Mouse (Mus musculus) CH12.LX (cell line): ENCODE measurements around the gene Hist2h2ac. TPM values are rescaled to one million over a fixed set of nuclear protein-coding genes. Genes with fewer than 3 reads are reported as not detected.
"Not testable (repeated sequence)": the region's sequence is repeated elsewhere in the genome, so short reads cannot be mapped to it uniquely, and the experiment has no call there.

Source experiments
- DNase-seq: peaks from one replicate; pipeline ENCODE4 v3.0.0-alpha.2; 2013; ENCODE audit errors: extremely low read depth
- H3K27ac ChIP-seq: 2 replicates; pipeline ENCODE4 v1.5.1; 2012; ENCODE audit warnings: low read depth, mild to moderate bottlenecking, control low read depth, moderate library complexity; ENCODE audit not compliant: insufficient read depth
- H3K27me3 ChIP-seq: replicated peaks from 2 replicates; pipeline ENCODE3; 2012; ENCODE audit warnings: inconsistent platforms
- H3K36me3 ChIP-seq, 2 experiments: replicated peaks in 1 of 2; 2 replicates each; pipeline versions ENCODE3 to v1.6.1; 2012; ENCODE audit warnings: inconsistent platforms in 1 of 2, low read length in 1 of 2, mild to moderate bottlenecking in 1 of 2, mixed read lengths in 1 of 2, moderate library complexity in 1 of 2; ENCODE audit not compliant: control insufficient read depth in 1 of 2, insufficient read depth in 1 of 2
- H3K4me1 ChIP-seq, 2 experiments: 2 replicates each; pipeline ENCODE4 v1.6.1; 2012; ENCODE audit warnings: inconsistent platforms in 1 of 2, moderate library complexity in 1 of 2; ENCODE audit not compliant: insufficient read depth in 2 of 2, control insufficient read depth in 1 of 2
- H3K4me2 ChIP-seq: 2 replicates; pipeline ENCODE4 v1.6.1; 2012; ENCODE audit warnings: low read depth, mild to moderate bottlenecking, control low read depth; ENCODE audit not compliant: poor library complexity, insufficient read depth, severe bottlenecking
- H3K4me3 ChIP-seq, 3 experiments: fragments of 150-350 bp in 1 of 3; sonication (generic) in 1 of 3; replicated peaks in 1 of 3; 2 replicates each; pipeline versions ENCODE3 to v1.5.1; 2011 to 2012; ENCODE audit warnings: low read depth in 2 of 3, low read length in 2 of 3, mild to moderate bottlenecking in 2 of 3, moderate library complexity in 2 of 3, control low read depth in 1 of 3, improper control_type of control experiment in 1 of 3, inconsistent platforms in 1 of 3, mixed read lengths in 1 of 3; ENCODE audit not compliant: poor library complexity in 1 of 3
- H3K79me2 ChIP-seq: replicated peaks from 2 replicates; pipeline ENCODE4 v1.6.1; 2012; ENCODE audit warnings: mild to moderate bottlenecking, moderate library complexity; ENCODE audit not compliant: control insufficient read depth, poor library complexity, insufficient read depth, severe bottlenecking; ENCODE audit errors: extremely low read depth
- H3K9ac ChIP-seq: 2 replicates; pipeline ENCODE4 v1.6.1; 2012; ENCODE audit warnings: low read depth, mild to moderate bottlenecking, control low read depth, moderate library complexity; ENCODE audit not compliant: insufficient read depth
- H3K9me3 ChIP-seq: replicated peaks from 2 replicates; pipeline ENCODE3; 2012; ENCODE audit warnings: low read length, inconsistent platforms, mixed read lengths
- BHLHE40 ChIP-seq: IDR thresholded peaks from 2 replicates; pipeline ENCODE4 v1.6.1; 2011; ENCODE audit warnings: mild to moderate bottlenecking, low read depth, low read length, improper control_type of control experiment
- CHD1 ChIP-seq: IDR thresholded peaks from 2 replicates; pipeline ENCODE4 v1.6.1; 2012; ENCODE audit warnings: low read depth, low read length, improper control_type of control experiment, inconsistent platforms
- CHD2 ChIP-seq: IDR thresholded peaks from 2 replicates; pipeline ENCODE4 v1.6.1; 2011; ENCODE audit warnings: low read length, improper control_type of control experiment
- ELF1 ChIP-seq: IDR thresholded peaks from 2 replicates; pipeline ENCODE4 v1.6.1; 2014; ENCODE audit warnings: low read depth, mild to moderate bottlenecking, inconsistent platforms, low read length, improper control_type of control experiment
- EP300 ChIP-seq: IDR thresholded peaks from 2 replicates; pipeline ENCODE4 v1.6.1; 2011; ENCODE audit warnings: low read length, improper control_type of control experiment
- ETS1 ChIP-seq: conservative IDR thresholded peaks from 2 replicates; pipeline ENCODE4 v1.6.1; 2012; ENCODE audit warnings: low read depth, mild to moderate bottlenecking, inconsistent platforms, low read length, improper control_type of control experiment, moderate library complexity
- GABPA ChIP-seq: IDR thresholded peaks from 2 replicates; pipeline ENCODE4 v1.6.1; 2012; ENCODE audit warnings: low read depth, low read length, improper control_type of control experiment, inconsistent platforms; ENCODE audit not compliant: insufficient replicate concordance
- HCFC1 ChIP-seq: IDR thresholded peaks from 2 replicates; pipeline ENCODE4 v1.6.1; 2012; ENCODE audit warnings: low read depth, mild to moderate bottlenecking, inconsistent platforms, low read length, improper control_type of control experiment
- JUN ChIP-seq: IDR thresholded peaks from 2 replicates; pipeline ENCODE4 v1.6.1; 2011; ENCODE audit warnings: low read depth, mild to moderate bottlenecking, low read length, improper control_type of control experiment, moderate library complexity; ENCODE audit not compliant: insufficient read depth
- JUND ChIP-seq: conservative IDR thresholded peaks from 2 replicates; pipeline ENCODE4 v1.6.1; 2011; ENCODE audit warnings: low read depth, low read length, improper control_type of control experiment
- KAT2A ChIP-seq: IDR thresholded peaks from 2 replicates; pipeline ENCODE4 v1.6.1; 2012; ENCODE audit warnings: low read length, improper control_type of control experiment, inconsistent platforms; ENCODE audit not compliant: insufficient replicate concordance
- MAFK ChIP-seq: IDR thresholded peaks from 2 replicates; pipeline ENCODE4 v1.6.1; 2011; ENCODE audit warnings: low read length, improper control_type of control experiment; ENCODE audit not compliant: insufficient replicate concordance
- MAX ChIP-seq: IDR thresholded peaks from 2 replicates; pipeline ENCODE4 v1.6.1; 2011; ENCODE audit warnings: low read length, improper control_type of control experiment
- MAZ ChIP-seq: IDR thresholded peaks from 2 replicates; pipeline ENCODE4 v1.6.1; 2012; ENCODE audit warnings: low read depth, mild to moderate bottlenecking, inconsistent platforms, low read length, improper control_type of control experiment, moderate library complexity
- MEF2A ChIP-seq: IDR thresholded peaks from 2 replicates; pipeline ENCODE4 v1.6.1; 2014; ENCODE audit warnings: low read depth, mild to moderate bottlenecking, inconsistent platforms, low read length, improper control_type of control experiment, borderline replicate concordance
- MXI1 ChIP-seq: IDR thresholded peaks from 2 replicates; pipeline ENCODE4 v1.6.1; 2011; ENCODE audit warnings: mild to moderate bottlenecking, low read depth, low read length, improper control_type of control experiment
- MYC ChIP-seq: IDR thresholded peaks from 2 replicates; pipeline ENCODE4 v1.6.1; 2011; ENCODE audit warnings: low read depth, mild to moderate bottlenecking, improper control_type of control experiment, low read length
- NELFE ChIP-seq: IDR thresholded peaks from 2 replicates; pipeline ENCODE4 v1.6.1; 2011; ENCODE audit warnings: low read depth, low read length, improper control_type of control experiment
- POLR2A ChIP-seq: IDR thresholded peaks from 2 replicates; pipeline ENCODE4 v1.6.1; 2011; ENCODE audit warnings: low read depth, mild to moderate bottlenecking, improper control_type of control experiment, low read length
- POLR2AphosphoS2 ChIP-seq: IDR thresholded peaks from 2 replicates; pipeline ENCODE4 v1.6.1; 2011; ENCODE audit warnings: low read depth, low read length, improper control_type of control experiment
- RAD21 ChIP-seq: IDR thresholded peaks from 2 replicates; pipeline ENCODE4 v1.6.1; 2011; ENCODE audit warnings: low read depth, mild to moderate bottlenecking, low read length, improper control_type of control experiment, moderate library complexity
- RCOR1 ChIP-seq: conservative IDR thresholded peaks from 2 replicates; pipeline ENCODE4 v1.6.1; 2012; ENCODE audit warnings: low read depth, mild to moderate bottlenecking, inconsistent platforms, low read length, improper control_type of control experiment
- TBP ChIP-seq: conservative IDR thresholded peaks from 2 replicates; pipeline ENCODE4 v1.6.1; 2011; ENCODE audit warnings: low read depth, low read length, improper control_type of control experiment
- TCF12 ChIP-seq: IDR thresholded peaks from 2 replicates; pipeline ENCODE4 v1.6.1; 2014; ENCODE audit warnings: low read depth, mild to moderate bottlenecking, inconsistent platforms, low read length, improper control_type of control experiment
- USF1 ChIP-seq: IDR thresholded peaks from 2 replicates; pipeline ENCODE4 v1.6.1; 2014; ENCODE audit warnings: low read depth, mild to moderate bottlenecking, inconsistent platforms, low read length, improper control_type of control experiment
- USF2 ChIP-seq: conservative IDR thresholded peaks from 2 replicates; pipeline ENCODE4 v1.6.1; 2011; ENCODE audit warnings: low read depth, low read length, improper control_type of control experiment
- ZC3H11A ChIP-seq: IDR thresholded peaks from 2 replicates; pipeline ENCODE4 v1.6.1; 2012; ENCODE audit warnings: low read depth, mild to moderate bottlenecking, inconsistent platforms, low read length, improper control_type of control experiment
- ZKSCAN1 ChIP-seq: IDR thresholded peaks from 2 replicates; pipeline ENCODE4 v1.6.1; 2012; ENCODE audit warnings: low read depth, inconsistent platforms, low read length, improper control_type of control experiment, borderline replicate concordance
- ZMIZ1 ChIP-seq: IDR thresholded peaks from 2 replicates; pipeline ENCODE4 v1.6.1; 2012; ENCODE audit warnings: low read depth, mild to moderate bottlenecking, inconsistent platforms, low read length, improper control_type of control experiment
- ZNF384 ChIP-seq: IDR thresholded peaks from 2 replicates; pipeline ENCODE4 v1.6.1; 2012; ENCODE audit warnings: low read depth, low read length, improper control_type of control experiment, inconsistent platforms
- dilution Hi-C: fragments of 300-500 bp; cut with MboI; formaldehyde crosslinking; loops from 2 replicates; pipeline ENCODE4 v1.14.3; 2020; ENCODE audit warnings: low sequenced_read_pairs; ENCODE audit not compliant: extremely low pct_unique_long_range_greater_than_20kb, extremely low pct_ligation_motif_present
- in situ Hi-C: fragments of 300-500 bp; cut with MboI; formaldehyde crosslinking; loops from 3 replicates; pipeline ENCODE4 v1.14.3; 2019; ENCODE audit warnings: low sequenced_read_pairs, low pct_ligation_motif_present, low pct_unique_long_range_greater_than_20kb, mixed read lengths
- polyA plus RNA-seq: library from polyadenylated mRNA; unstranded; fragments of >175 nt; gene quantifications from 2 replicates; pipeline ENCODE4 v1.2.1, GENCODE M21; 2012; ENCODE audit warnings: low read depth; ENCODE audit not compliant: insufficient read length
- total RNA-seq, 2 experiments: library from RNA; depleted of rRNA; stranded (reverse); fragments of 300-350 nt in 1 of 2; fragments of >200 nt in 1 of 2; gene quantifications; 2 replicates each; pipeline ENCODE4 v1.2.3; 2012 to 2014

The Hist2h2ac gene
- total and polyA plus RNA-seq, 3 experiments, result 1.5 to 1,185 (median 53.9) TPM

DNA sequence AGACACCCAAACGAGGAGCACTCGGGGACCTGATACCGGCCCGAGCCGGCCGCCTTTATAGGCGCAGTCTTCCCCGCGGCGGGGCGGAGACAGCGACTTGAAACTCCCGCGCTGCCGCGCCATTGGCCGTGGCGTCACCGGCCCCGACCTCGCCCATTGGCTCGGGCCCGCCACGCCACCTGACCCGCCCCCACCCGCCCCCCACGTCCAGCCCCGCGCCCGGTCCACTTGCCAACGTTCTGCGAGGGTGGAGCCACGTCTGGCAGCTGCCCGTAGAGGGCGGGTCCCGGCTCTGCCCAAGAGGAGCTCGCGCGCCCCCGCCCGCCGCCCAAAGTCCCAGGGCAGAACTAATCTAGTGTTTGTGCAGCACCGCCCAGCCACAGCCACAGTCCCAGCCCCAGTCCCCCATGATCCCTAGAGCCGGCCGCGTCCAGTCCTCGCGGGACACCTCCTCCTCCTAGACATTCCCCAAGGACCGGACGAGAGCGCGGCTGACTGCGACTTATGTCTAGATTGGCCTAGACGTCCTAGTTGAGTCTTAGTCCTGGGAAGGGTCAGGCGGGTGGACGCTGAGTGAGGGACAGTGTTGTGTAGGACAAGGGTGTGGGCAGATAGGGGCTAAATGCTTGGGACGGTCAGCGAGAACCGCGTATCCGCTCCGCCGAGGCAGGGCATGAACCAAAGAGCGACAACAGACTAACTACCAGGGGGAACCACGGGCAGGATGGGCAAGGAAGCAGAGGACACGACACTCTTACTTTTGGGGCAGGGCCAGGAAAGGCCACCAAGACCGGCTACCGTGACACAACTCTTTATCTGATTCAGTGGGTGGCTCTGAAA lies 18.5 kb upstream of the Hist2h2ac start, which contains the start of gene Hist2h3c2:
Gene Hist2h3c2 (minus strand): TSS at position 174 of the 840 bp plus-strand sequence.
- DNase-seq, H3K36me3 ChIP-seq, dilution Hi-C loops, H3K79me2 ChIP-seq, H3K9me3 ChIP-seq, H3K27me3 ChIP-seq, in situ Hi-C loops: not testable (repeated sequence)
- peak; percentile 79 for TF ChIP-seq POLR2AphosphoS2
- TF ChIP-seq ZMIZ1, result peak; percentile 65
- TF ChIP-seq POLR2A, result peak; percentile 56
- peaks cover 8 to 49% of the 10 kb centered on the region in 2 experiments for H3K4me1 ChIP-seq
- H3K27ac ChIP-seq, result peak within 1 kb of the TSS; percentile 98
- H3K4me2 ChIP-seq, result peak within 1 kb of the TSS; percentile 31
- H3K4me3 ChIP-seq, result peak within 1 kb of the TSS; percentile 55 to 84 (median 76)
- H3K9ac ChIP-seq, result peak within 1 kb of the TSS; percentile 80

- in situ Hi-C loops (no loop called here), dilution Hi-C loops (no loop called here)
- no peaks in the 10 kb centered on the region for H3K79me2 ChIP-seq
- peak overlapping the region; percentile 92 for H3K27ac ChIP-seq
- H3K4me3 ChIP-seq, result peak overlapping the region; percentile 55 to 84 (median 76)
- peak; percentile 74 for DNase-seq
- H3K27me3 ChIP-seq, result no peaks in the 10 kb centered on the region
- H3K9ac ChIP-seq, result peak overlapping the region; percentile 80
- H3K4me2 ChIP-seq, result peak overlapping the region; percentile 31
- H3K9me3 ChIP-seq, result no peaks in the 10 kb centered on the region
- peaks cover under 1 to 48% of the 10 kb centered on the region in 2 experiments; a peak in 3 of 4 replicates for H3K4me1 ChIP-seq
- H3K36me3 ChIP-seq, result no peaks in the 10 kb centered on the region
- TF ChIP-seq POLR2AphosphoS2, result peak; percentile 99
- no peak for TF ChIP-seq USF1
- TF ChIP-seq RCOR1, result no peak; the same call in 1 of the 2 replicates
- TF ChIP-seq TBP, result no peak
- TF ChIP-seq ZNF384, result no peak
- no peak for TF ChIP-seq ELF1
- no peak for TF ChIP-seq KAT2A
- TF ChIP-seq MAZ, result no peak
- TF ChIP-seq EP300, result no peak
- TF ChIP-seq CHD2, result no peak; the same call in 1 of the 2 replicates
- TF ChIP-seq TCF12, result no peak
- no peak for TF ChIP-seq CHD1
- no peak for TF ChIP-seq BHLHE40
- no peak for TF ChIP-seq MXI1
- TF ChIP-seq ZC3H11A, result no peak
- no peak for TF ChIP-seq GABPA
- TF ChIP-seq MAFK, result no peak
- TF ChIP-seq JUND, result no peak
- TF ChIP-seq ZKSCAN1, result no peak
- no peak for TF ChIP-seq ETS1
- TF ChIP-seq MAX, result no peak
- no peak for TF ChIP-seq MEF2A
- 0 out of 2 replicates have a peak, but pooled peaks have one; percentile 34 for TF ChIP-seq USF2
- TF ChIP-seq NELFE, result peak; percentile 10; the same call in 1 of the 2 replicates
- TF ChIP-seq HCFC1, result peak; percentile 17; the same call in 1 of the 2 replicates
- no peak for TF ChIP-seq RAD21
- TF ChIP-seq MYC, result no peak
- TF ChIP-seq JUN, result no peak
Observed at GRCm38 (mm10) chr3:96237904-96238511, 17.3 kb upstream of the Hist2h2ac start.
